Mouse (Mus musculus) embryonic fibroblast, embryonic 13.5 days (primary cell): ENCODE measurements at regions not wholly inside any gene's neighbourhood (a gene's known extent, or its start where the extent isn't known, plus 50 kb on each side); places are given as distances from the start of the nearest gene placed in this dataset.

Source experiments
- CTCF ChIP-seq: IDR thresholded peaks from 2 replicates; pipeline ENCODE4 v1.5.1; 2011; ENCODE audit warnings: mild to moderate bottlenecking, control low read depth, low read length, moderate library complexity, borderline replicate concordance; ENCODE audit not compliant: insufficient read depth
- POLR2A ChIP-seq: IDR thresholded peaks from 2 replicates; pipeline ENCODE4 v1.6.1; 2011; ENCODE audit warnings: low read depth, mild to moderate bottlenecking, control low read depth, low read length, moderate library complexity

DNA sequence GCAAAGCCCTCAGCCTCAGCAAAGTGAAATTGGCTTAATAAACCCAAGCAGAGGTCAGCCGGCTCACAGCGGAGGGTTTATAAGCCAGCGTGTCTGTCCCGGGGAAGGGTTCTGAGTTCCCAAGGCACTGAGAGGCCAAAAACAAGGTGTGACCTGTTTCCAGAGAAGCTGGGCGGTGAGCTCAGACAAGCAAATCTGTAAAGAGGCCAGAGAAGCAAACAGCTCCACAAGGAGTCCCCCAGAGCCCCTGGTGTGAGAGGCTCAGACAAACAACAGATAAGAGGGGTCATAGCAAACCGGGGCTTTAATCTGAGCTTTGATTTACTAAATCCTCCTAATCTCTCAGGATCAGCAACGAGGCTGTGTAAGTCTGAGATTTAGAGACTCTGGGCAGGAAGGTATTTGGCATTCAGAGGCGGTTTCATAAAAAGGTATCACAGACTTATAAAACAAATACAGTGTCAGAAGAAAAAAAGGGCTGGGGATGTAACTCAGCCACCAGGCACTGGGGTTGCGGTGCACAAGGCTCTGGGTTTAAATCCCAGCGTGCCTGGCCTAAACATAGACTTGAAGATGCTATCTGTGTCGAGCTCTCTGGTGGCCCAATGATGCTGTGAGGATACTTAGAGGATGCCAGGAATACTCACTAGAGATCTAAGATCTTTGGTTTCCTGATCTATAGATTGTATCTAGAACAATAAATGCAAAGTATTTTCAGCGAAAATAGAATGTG, 67.8 kb upstream of the Glrp1 start:
- TF ChIP-seq CTCF (no peak), POLR2A (no peak)
